Mouse (Mus musculus) liver, embryonic 16.5 days (tissue): Measurements from ENCODE around the gene Reep1. TPM values are rescaled to one million over a fixed set of nuclear protein-coding genes. Genes with fewer than 3 reads are reported as not detected.
A peak's percentile ranks its signal among the peaks of the same experiment; 100 is the strongest.

Experiments
- ATAC-seq: fragments of 200-750 bp; cut with Nextera tagmentation; 2 replicates; pipeline ENCODE4 v1.8.0; 2017; ENCODE audit warnings: low read depth, mild to moderate bottlenecking, moderate number of reproducible peaks, moderate library complexity
- H3K27ac ChIP-seq: fragments of 300-500 bp; sonication (generic); 2 replicates; pipeline ENCODE4 v1.5.1; 2014; ENCODE audit warnings: mild to moderate bottlenecking, low read length
- H3K27me3 ChIP-seq: fragments of 300-500 bp; sonication (generic); 2 replicates; pipeline ENCODE4 v1.6.1; 2014; ENCODE audit warnings: low read depth, low read length, mixed read lengths; ENCODE audit not compliant: control insufficient read depth, insufficient read depth
- H3K36me3 ChIP-seq: fragments of 300-500 bp; sonication (generic); 2 replicates; pipeline ENCODE4 v1.6.1; 2014; ENCODE audit warnings: mild to moderate bottlenecking; ENCODE audit not compliant: control insufficient read depth, insufficient read depth
- H3K4me1 ChIP-seq: fragments of 300-500 bp; sonication (generic); 2 replicates; pipeline ENCODE4 v1.6.1; 2014; ENCODE audit warnings: low read depth, low read length, mixed read lengths; ENCODE audit not compliant: control insufficient read depth
- H3K4me2 ChIP-seq: fragments of 300-500 bp; sonication (generic); 2 replicates; pipeline ENCODE4 v1.6.1; 2014; ENCODE audit warnings: low read depth, low read length, mixed read lengths
- H3K4me3 ChIP-seq: fragments of 300-500 bp; sonication (generic); 2 replicates; pipeline ENCODE4 v1.5.1; 2014; ENCODE audit warnings: low read depth, mild to moderate bottlenecking, low read length
- H3K9ac ChIP-seq: fragments of 300-500 bp; sonication (generic); 2 replicates; pipeline ENCODE4 v1.6.1; 2014; ENCODE audit warnings: low read depth, low read length
- H3K9me3 ChIP-seq: fragments of 300-500 bp; sonication (generic); replicated peaks from 2 replicates; pipeline ENCODE4 v1.6.1; 2016; ENCODE audit warnings: low read length; ENCODE audit not compliant: control insufficient read depth
- WGBS: fragments of 180-500 bp; shearing (Covaris S2); extraction: QIAGEN DNeasy Blood & Tissue Kit; methylation state at CpG from one replicate; pipeline ENCODE4 v1.1.7; 2014; ENCODE audit not compliant: insufficient replicate concordance; 5-methylcytosine and 5-hydroxymethylcytosine counted together
- polyA plus RNA-seq: library from polyadenylated mRNA; unstranded; fragments of >200 nt; fragmentation: Nextera tagmentation; extraction: Ambion mirVana; gene quantifications from 2 replicates; pipeline ENCODE4 v1.2.1, GENCODE M21; 2015

Reep1 gene
- polyA plus RNA-seq, 1 experiment from 2014 or later = 3.4 TPM

DNA sequence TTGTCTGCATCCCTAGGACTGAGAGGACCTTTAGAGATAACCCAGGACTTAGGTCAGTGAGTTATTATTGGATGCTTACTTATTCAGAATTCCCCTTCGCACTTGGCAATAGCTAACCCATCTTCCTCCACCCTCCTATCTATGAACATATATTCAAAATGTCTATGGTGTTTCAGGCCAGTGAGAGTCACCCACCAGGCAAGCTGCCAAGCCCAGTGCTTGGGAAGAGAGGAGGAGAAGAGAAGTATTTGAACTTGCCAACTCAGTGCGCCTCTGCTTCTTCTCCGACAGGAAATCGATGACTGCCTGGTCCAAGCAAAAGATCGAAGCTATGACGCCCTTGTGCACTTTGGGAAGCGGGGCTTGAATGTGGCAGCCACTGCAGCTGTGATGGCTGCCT lies 73.1 kb downstream of the Reep1 start:
- H3K4me2 ChIP-seq = no peak overlapping the region
- H3K9ac ChIP-seq = no peak overlapping the region
- no peaks in the 10 kb centered on the region for H3K4me1 ChIP-seq
- H3K4me3 ChIP-seq = no peak overlapping the region
- H3K27me3 ChIP-seq = no peaks in the 10 kb centered on the region
- no peak overlapping the region for H3K27ac ChIP-seq
- WGBS = 71% methylated on average over 7 of the region's 7 CpGs
- ATAC-seq = no peak
- H3K9me3 ChIP-seq = no peaks in the 10 kb centered on the region
- H3K36me3 ChIP-seq = no peaks in the 10 kb centered on the region

DNA sequence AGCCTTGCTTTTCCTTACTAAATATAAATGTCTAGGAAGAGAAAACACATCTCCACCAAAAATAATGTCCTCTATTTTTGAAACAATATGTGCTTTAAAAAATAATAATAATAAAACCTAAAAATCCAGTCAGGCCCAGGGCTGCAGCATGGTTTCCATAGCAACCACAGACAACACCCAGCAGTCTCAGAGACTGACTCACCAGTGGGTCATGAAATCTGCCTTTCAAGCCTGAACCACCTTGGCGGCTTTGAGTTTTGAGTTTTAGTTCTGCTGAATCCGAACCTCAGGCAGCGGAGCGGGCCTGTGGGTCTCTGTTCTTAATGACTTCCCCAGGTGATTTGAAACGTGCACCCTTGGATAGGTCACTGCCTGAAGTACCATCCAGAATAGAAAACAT lies 75.8 kb downstream of the Reep1 start:
- H3K9me3 ChIP-seq = no peaks in the 10 kb centered on the region
- no peaks in the 10 kb centered on the region for H3K36me3 ChIP-seq
- no peak overlapping the region for H3K9ac ChIP-seq
- H3K4me1 ChIP-seq = no peaks in the 10 kb centered on the region
- WGBS = 70% methylated on average over 5 of the region's 5 CpGs
- H3K27me3 ChIP-seq = no peaks in the 10 kb centered on the region
- H3K27ac ChIP-seq = no peak overlapping the region
- no peak overlapping the region for H3K4me3 ChIP-seq
- no peak overlapping the region for H3K4me2 ChIP-seq
- no peak for ATAC-seq

DNA sequence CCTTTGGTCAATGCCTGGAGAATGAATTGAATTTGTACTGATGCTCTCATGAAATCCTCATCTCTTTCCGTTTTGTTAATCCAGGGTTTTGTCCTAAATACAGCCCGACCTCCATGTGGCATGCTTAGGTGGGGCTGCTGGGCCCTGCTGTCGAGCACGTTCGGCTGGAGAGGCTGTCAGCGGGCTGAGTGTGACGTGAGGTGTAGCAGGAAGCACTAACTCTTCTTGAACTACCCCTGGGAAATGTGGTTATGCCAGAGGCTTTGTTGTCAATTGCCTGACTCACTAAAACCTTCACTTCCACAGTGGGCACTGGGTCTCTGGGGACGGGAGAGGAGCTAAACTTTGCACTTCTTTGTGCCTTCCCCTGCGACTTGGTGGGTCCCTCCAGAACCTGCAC lies 81.0 kb downstream of the Reep1 start:
- Histone ChIP-seq H3K4me3 (no peak overlapping the region), H3K27me3 (no peaks in the 10 kb centered on the region), H3K4me1 (no peaks in the 10 kb centered on the region), H3K9ac (no peak overlapping the region), H3K4me2 (no peak overlapping the region), H3K9me3 (no peaks in the 10 kb centered on the region), H3K27ac (no peak overlapping the region), H3K36me3 (no peaks in the 10 kb centered on the region)
- WGBS = 51% methylated on average over 9 of the region's 9 CpGs
- ATAC-seq = no peak

GRCm38 (mm10) chr6:71791771-71792170 lies 84.4 kb downstream of the Reep1 start:
- Histone ChIP-seq H3K27me3 (no peaks in the 10 kb centered on the region), H3K27ac (no peak overlapping the region), H3K9me3 (no peaks in the 10 kb centered on the region), H3K4me3 (no peak overlapping the region), H3K9ac (no peak overlapping the region), H3K36me3 (no peaks in the 10 kb centered on the region), H3K4me2 (no peak overlapping the region), H3K4me1 (no peaks in the 10 kb centered on the region)
- WGBS = 74% methylated on average over 6 of the region's 6 CpGs
- ATAC-seq = no peak

- WGBS = 62% methylated on average over 3 of the region's 3 CpGs
- Histone ChIP-seq H3K4me3 (no peak overlapping the region), H3K36me3 (no peaks in the 10 kb centered on the region), H3K27ac (no peak overlapping the region), H3K9ac (no peak overlapping the region), H3K9me3 (no peaks in the 10 kb centered on the region), H3K27me3 (no peaks in the 10 kb centered on the region), H3K4me2 (no peak overlapping the region), H3K4me1 (peaks cover 25% of the 10 kb centered on the region)
- no peak for ATAC-seq
These were observed 92.0 kb downstream of the Reep1 start for GRCm38 (mm10) chr6:71799391-71799790.

DNA sequence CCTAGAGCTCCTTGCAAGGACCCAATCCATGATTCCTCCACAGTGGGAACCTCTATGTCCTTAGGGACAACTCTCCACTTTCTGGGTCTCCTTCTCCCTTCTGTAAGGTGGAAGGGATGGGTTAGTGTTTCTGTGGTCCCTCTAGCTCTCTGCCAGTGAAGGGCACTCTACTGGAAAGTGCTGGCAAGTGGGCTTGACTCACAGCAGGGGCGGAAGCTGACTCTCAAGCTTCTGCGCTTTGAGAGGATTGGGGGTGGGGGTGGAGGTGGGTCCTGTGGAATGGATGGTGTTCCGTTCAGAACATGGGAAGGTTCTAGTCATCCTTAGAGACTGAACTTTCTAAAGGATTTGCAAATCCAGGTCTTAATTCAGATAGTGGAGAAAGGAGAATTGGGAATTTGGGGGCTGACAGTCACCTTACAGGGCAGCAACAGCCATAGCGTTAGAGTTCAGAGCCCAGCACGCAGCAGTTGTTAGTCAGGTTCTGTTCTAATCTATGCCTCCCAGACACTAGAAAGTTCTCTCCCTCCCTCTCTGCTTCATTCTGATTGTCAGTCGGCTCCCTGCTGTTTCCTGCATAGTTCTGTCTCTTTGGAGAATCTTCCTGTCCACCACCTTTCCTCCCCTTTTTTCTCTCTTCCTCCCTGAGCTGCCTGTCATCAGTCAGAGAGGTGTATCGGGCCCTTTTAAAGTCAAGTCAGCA lies 93.8 kb downstream of the Reep1 start:
- ATAC-seq = peak; percentile 90
- H3K9me3 ChIP-seq = no peaks in the 10 kb centered on the region
- 29% methylated on average over 7 of the region's 7 CpGs for WGBS
- H3K27me3 ChIP-seq = no peaks in the 10 kb centered on the region
- H3K4me3 ChIP-seq = no peak overlapping the region
- peaks cover 26% of the 10 kb centered on the region for H3K4me1 ChIP-seq
- H3K9ac ChIP-seq = peak overlapping the region; percentile 32
- H3K4me2 ChIP-seq = peak overlapping the region; percentile 29
- H3K36me3 ChIP-seq = no peaks in the 10 kb centered on the region
- H3K27ac ChIP-seq = peak overlapping the region; percentile 64

DNA sequence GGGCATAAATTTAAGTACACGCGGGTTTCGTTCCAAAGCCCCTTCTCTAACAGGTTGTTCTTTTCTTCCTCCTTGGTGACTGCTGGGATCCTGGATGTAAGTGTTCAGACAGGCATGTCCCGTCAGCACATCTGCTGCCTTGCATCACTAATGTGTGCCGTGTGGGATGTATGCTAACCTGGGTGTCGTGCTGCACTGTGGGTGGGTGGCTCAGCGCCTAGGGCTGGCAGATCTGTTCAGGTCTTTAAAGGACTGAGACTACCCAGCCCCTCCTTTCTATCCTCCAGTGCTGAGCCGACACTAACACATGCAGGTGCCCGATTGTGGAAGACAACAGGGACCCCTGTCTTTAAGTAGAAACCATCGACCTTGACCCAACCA lies 94.3 kb downstream of the Reep1 start:
- H3K4me3 ChIP-seq = no peak overlapping the region
- ATAC-seq = peak; percentile 27
- peak overlapping the region; percentile 29 for H3K4me2 ChIP-seq
- WGBS = 55% methylated on average over 10 of the region's 10 CpGs
- peak overlapping the region; percentile 64 for H3K27ac ChIP-seq
- H3K36me3 ChIP-seq = no peaks in the 10 kb centered on the region
- H3K9ac ChIP-seq = 0 out of 2 replicates have a peak overlapping the region, but pooled peaks have one; percentile 22
- peaks cover 26% of the 10 kb centered on the region for H3K4me1 ChIP-seq
- H3K9me3 ChIP-seq = no peaks in the 10 kb centered on the region
- no peaks in the 10 kb centered on the region for H3K27me3 ChIP-seq

GRCm38 (mm10) chr6:71803609-71804008 lies 96.2 kb downstream of the Reep1 start:
- Histone ChIP-seq H3K27me3 (no peaks in the 10 kb centered on the region), H3K4me3 (no peak overlapping the region), H3K36me3 (no peaks in the 10 kb centered on the region), H3K9ac (no peak overlapping the region), H3K4me2 (no peak overlapping the region), H3K9me3 (no peaks in the 10 kb centered on the region), H3K4me1 (peaks cover 26% of the 10 kb centered on the region), H3K27ac (no peak overlapping the region)
- 82% methylated on average over 1 of the region's 1 CpGs for WGBS
- no peak for ATAC-seq

- Histone ChIP-seq H3K4me2 (no peak overlapping the region; the same call in 1 of the 2 replicates), H3K4me1 (peaks cover 26% of the 10 kb centered on the region), H3K9me3 (no peaks in the 10 kb centered on the region), H3K27me3 (no peaks in the 10 kb centered on the region), H3K9ac (no peak overlapping the region), H3K36me3 (no peaks in the 10 kb centered on the region), H3K4me3 (no peak overlapping the region), H3K27ac (no peak overlapping the region)
- 10% methylated on average over 12 of the region's 12 CpGs for WGBS
- ATAC-seq = peak; percentile 59
These were observed 96.9 kb downstream of the Reep1 start for GRCm38 (mm10) chr6:71804061-71804829.
